In genomic region chr17:86198496-86199465, GRCm38 (mm10) we compare ENCODE assay signal across 19 mouse cellular contexts. TPM values are rescaled to one million over a fixed set of nuclear protein-coding genes. Genes with fewer than 3 reads are reported as not detected.
DNase-seq lines count a peak whose midpoint lies in the region; ATAC-seq and TF ChIP-seq lines count a peak whose summit lies in the region.
"Had no signal": no experiment of that assay in that cellular context is flagged by ENCODE, and none has a peak within 500 bp of the region (broad histone marks: within the 10 kb centered on the region; RNA-seq: fewer than 3 reads in every experiment).

No protein-coding gene starts in this region.

- H3K36me3 ChIP-seq in liver, adult 2 months (ENCODE audit: control insufficient read depth, insufficient read depth, low read length), result no peaks in the 10 kb centered on the region
- H3K36me3 ChIP-seq in liver, postnatal 0 days (replicated peaks; ENCODE audit: insufficient read depth, low read length), result no peaks in the 10 kb centered on the region
- no peaks in the 10 kb centered on the region for H3K36me3 ChIP-seq in kidney, embryonic 15.5 days
- H3K36me3 ChIP-seq in hindbrain, embryonic 11.5 days (ENCODE audit: control insufficient read depth, insufficient read depth, low read length), result no peaks in the 10 kb centered on the region
- H3K36me3 ChIP-seq: embryonic facial prominence, embryonic 12.5 days; hindbrain, embryonic 10.5 days; limb, embryonic 12.5 days; liver, embryonic 15.5 days; midbrain, embryonic 10.5 days; neural tube, embryonic 15.5 days had no signal

- H3K79me2 ChIP-seq in liver, adult 2 months (ENCODE audit: control insufficient read depth, insufficient read depth, low read length), result peaks cover 19% of the 10 kb centered on the region; the same call in 1 of the 2 replicates

- no peak overlapping the region for H3K4me3 ChIP-seq in liver, adult 2 months (ENCODE audit: insufficient read depth, low read depth, low read length)
- no peak overlapping the region for H3K4me3 ChIP-seq in liver, postnatal 0 days (ENCODE audit: low read depth, low read length)
- no peak overlapping the region for H3K4me3 ChIP-seq in kidney, embryonic 15.5 days (replicated peaks)
- no peak overlapping the region for H3K4me3 ChIP-seq in hindbrain, embryonic 11.5 days (ENCODE audit: low read depth, low read length)
- H3K4me3 ChIP-seq: embryonic facial prominence, embryonic 12.5 days; hindbrain, embryonic 10.5 days; left cerebral cortex, adult 2 months; limb, embryonic 12.5 days; liver, embryonic 15.5 days; midbrain, embryonic 10.5 days; neural tube, embryonic 15.5 days had no signal

- DNase-seq in adrenal gland, postnatal 10 days, result peak; percentile 30
- no peak for DNase-seq in adrenal gland, postnatal 4 days (ENCODE audit: low spot score in 2 of 2)
- peak; percentile 67 for DNase-seq in liver, adult 2 months (ENCODE audit: extremely low read depth, low read depth, low spot score)
- no peak for DNase-seq in liver, postnatal 0 days
- no peak for DNase-seq in embryo, embryonic 10.5 days (ENCODE audit: low spot score)
- no peak for DNase-seq in hindbrain, embryonic 11.5 days (ENCODE audit: low spot score)
- no peak for DNase-seq in layer of hippocampus, postnatal 10 days (ENCODE audit: low spot score in 2 of 2)
- DNase-seq: cerebellum, adult 11-12 months; gastrocnemius, postnatal 10 days; retina, postnatal 1 day; thymus, adult 18-20 months had no signal

- TF ChIP-seq EP300 in liver, postnatal 0 days (IDR thresholded peaks at IDR 0.05; ENCODE audit: low read depth), result no peak

- H3K27ac ChIP-seq in liver, adult 2 months (replicated peaks; ENCODE audit: insufficient read depth, low read depth, low read length), result no peak overlapping the region
- no peak overlapping the region for H3K27ac ChIP-seq in liver, postnatal 0 days (ENCODE audit: low read depth)
- H3K27ac ChIP-seq in kidney, embryonic 15.5 days, result 0 out of 2 replicates have a peak overlapping the region, but pooled peaks have one; percentile 0
- no peak overlapping the region for H3K27ac ChIP-seq in hindbrain, embryonic 11.5 days (ENCODE audit: low read depth, low read length)
- H3K27ac ChIP-seq: embryonic facial prominence, embryonic 12.5 days; hindbrain, embryonic 10.5 days; left cerebral cortex, adult 2 months; limb, embryonic 12.5 days; liver, embryonic 15.5 days; midbrain, embryonic 10.5 days; neural tube, embryonic 15.5 days had no signal

- H3K27me3 ChIP-seq in liver, adult 2 months (ENCODE audit: control insufficient read depth, insufficient read depth, low read length), result no peaks in the 10 kb centered on the region
- H3K27me3 ChIP-seq in liver, postnatal 0 days (ENCODE audit: insufficient read depth, low read length), result no peaks in the 10 kb centered on the region
- no peaks in the 10 kb centered on the region for H3K27me3 ChIP-seq in kidney, embryonic 15.5 days
- H3K27me3 ChIP-seq in hindbrain, embryonic 11.5 days (ENCODE audit: control insufficient read depth, insufficient read depth, low read length), result no peaks in the 10 kb centered on the region
- H3K27me3 ChIP-seq: embryonic facial prominence, embryonic 12.5 days; limb, embryonic 12.5 days; liver, embryonic 15.5 days; neural tube, embryonic 15.5 days had no signal

- ATAC-seq in liver, postnatal 0 days, result no peak
- ATAC-seq in kidney, embryonic 15.5 days (replicated peaks; ENCODE audit: low FRiP score), result no peak
- ATAC-seq in hindbrain, embryonic 11.5 days (ENCODE audit: low FRiP score), result no peak

- TF ChIP-seq POLR2A in liver, adult 2 months (IDR thresholded peaks at IDR 0.05; ENCODE audit: extremely low read depth, insufficient read depth, low read length), result no peak

- H3K4me1 ChIP-seq in liver, adult 2 months (ENCODE audit: control insufficient read depth, insufficient read depth, low read length), result peaks cover 21% of the 10 kb centered on the region
- H3K4me1 ChIP-seq in liver, postnatal 0 days (ENCODE audit: insufficient read depth), result peaks cover 4% of the 10 kb centered on the region
- H3K4me1 ChIP-seq in kidney, embryonic 15.5 days, result peaks cover 54% of the 10 kb centered on the region
- H3K4me1 ChIP-seq in hindbrain, embryonic 11.5 days (replicated peaks; ENCODE audit: control insufficient read depth, insufficient read depth, low read length), result no peaks in the 10 kb centered on the region
- H3K4me1 ChIP-seq: limb, embryonic 12.5 days; liver, embryonic 15.5 days; midbrain, embryonic 10.5 days had no signal

- no peak overlapping the region for H3K9ac ChIP-seq in liver, adult 2 months (ENCODE audit: low read depth, low read length)
- no peak overlapping the region for H3K9ac ChIP-seq in liver, postnatal 0 days (replicated peaks)
- no peak overlapping the region for H3K9ac ChIP-seq in kidney, embryonic 15.5 days
- no peak overlapping the region for H3K9ac ChIP-seq in hindbrain, embryonic 11.5 days (ENCODE audit: low read depth, low read length)
- H3K9ac ChIP-seq: embryonic facial prominence, embryonic 12.5 days; limb, embryonic 12.5 days; liver, embryonic 15.5 days; neural tube, embryonic 15.5 days had no signal

- TF ChIP-seq CTCF in liver, adult 2 months (IDR thresholded peaks at IDR 0.05; ENCODE audit: low read depth, low read length), result no peak
- TF ChIP-seq CTCF in liver, postnatal 0 days (IDR thresholded peaks at IDR 0.05; ENCODE audit: low read depth), result no peak

- H3K4me2 ChIP-seq in liver, postnatal 0 days (ENCODE audit: low read depth, low read length), result no peak overlapping the region
- no peak overlapping the region for H3K4me2 ChIP-seq in kidney, embryonic 15.5 days
- H3K4me2 ChIP-seq in hindbrain, embryonic 11.5 days (replicated peaks; ENCODE audit: low read depth, low read length), result no peak overlapping the region
- H3K4me2 ChIP-seq: embryonic facial prominence, embryonic 12.5 days; limb, embryonic 12.5 days; liver, embryonic 15.5 days; neural tube, embryonic 15.5 days had no signal

- no peaks in the 10 kb centered on the region for H3K9me3 ChIP-seq in liver, postnatal 0 days (ENCODE audit: low read length)
- no peaks in the 10 kb centered on the region for H3K9me3 ChIP-seq in kidney, embryonic 15.5 days (replicated peaks)
- H3K9me3 ChIP-seq in hindbrain, embryonic 11.5 days (ENCODE audit: control insufficient read depth, low read length), result no peaks in the 10 kb centered on the region
- H3K9me3 ChIP-seq: embryonic facial prominence, embryonic 12.5 days; hindbrain, embryonic 10.5 days; limb, embryonic 12.5 days; liver, embryonic 15.5 days; midbrain, embryonic 10.5 days; neural tube, embryonic 15.5 days had no signal

- 58% methylated on average over 16 of the region's 16 CpGs for WGBS in liver, adult 2 months
- WGBS in liver, postnatal 0 days (ENCODE audit: insufficient replicate concordance), result 80% methylated on average over 16 of the region's 16 CpGs
- 62% methylated on average over 16 of the region's 16 CpGs for WGBS in kidney, embryonic 15.5 days
- 89% methylated on average over 16 of the region's 16 CpGs for WGBS in hindbrain, embryonic 11.5 days

RNA-seq across cellular contexts. Expression of gene Prkce, which starts 31.2 kb away (rescaled TPM):
- 10 to 100 TPM; 22.8 to 31.8 TPM for total RNA-seq in adrenal gland, postnatal 10 days (2021)
- total RNA-seq in adrenal gland, postnatal 4 days (2021), result 10 to 100 TPM; 25.2 to 27.4 TPM
- total RNA-seq in liver, adult 2 months (2014; rRNA removed), result 6.4 and 7.2 TPM in 2 replicates
- polyA plus RNA-seq in liver, adult 2 months (2012; rRNA removed), result 1.7 and 2.0 TPM in 2 replicates
- polyA plus RNA-seq in liver, postnatal 0 days (2015; fragmentation: Nextera tagmentation; extraction: Ambion mirVana), result 1.9 and 2.0 TPM in 2 replicates
- 6.8 and 7.1 TPM in 2 replicates for polyA plus RNA-seq in kidney, embryonic 15.5 days (2015; fragmentation: Nextera tagmentation; extraction: Ambion mirVana)
- 7.3 and 7.4 TPM in 2 replicates for polyA plus RNA-seq in hindbrain, embryonic 11.5 days (2014; fragmentation: Nextera tagmentation; extraction: Ambion mirVana)
- total RNA-seq in layer of hippocampus, postnatal 10 days (2021), result 100 to 1,000 TPM; 315 to 338 TPM

RNA-seq across cellular contexts. Expression of gene Srbd1, which starts 53.8 kb away (rescaled TPM):
- 10 to 100 TPM; 17.3 to 18.3 TPM for total RNA-seq in adrenal gland, postnatal 10 days (2021)
- total RNA-seq in adrenal gland, postnatal 4 days (2021), result 10 to 100 TPM; 19.3 to 23.2 TPM
- total RNA-seq in liver, adult 2 months (2014; rRNA removed), result 12.8 and 20.9 TPM in 2 replicates
- polyA plus RNA-seq in liver, adult 2 months (2012; rRNA removed), result 2.1 and 2.6 TPM in 2 replicates
- 3.8 and 3.9 TPM in 2 replicates for polyA plus RNA-seq in liver, postnatal 0 days (2015; fragmentation: Nextera tagmentation; extraction: Ambion mirVana)
- 21.0 and 21.7 TPM in 2 replicates for polyA plus RNA-seq in kidney, embryonic 15.5 days (2015; fragmentation: Nextera tagmentation; extraction: Ambion mirVana)
- 10.3 and 12.6 TPM in 2 replicates for polyA plus RNA-seq in hindbrain, embryonic 11.5 days (2014; fragmentation: Nextera tagmentation; extraction: Ambion mirVana)
- total RNA-seq in layer of hippocampus, postnatal 10 days (2021), result 10 to 100 TPM; 14.6 to 14.8 TPM

Comparison
In these comparisons a context has a peak if more than half of its experiments do, and no peak if none do; other contexts are left out.
1. DNase-seq: peak in adrenal gland, postnatal 10 days (single experiment) and liver, adult 2 months (single experiment); none in adrenal gland, postnatal 4 days (0 of 2), liver, postnatal 0 days (single experiment), embryo, embryonic 10.5 days (single experiment), hindbrain, embryonic 11.5 days (single experiment) and layer of hippocampus, postnatal 10 days (0 of 2).
2. RNA of gene Prkce, which starts 31.2 kb away (total RNA-seq): 315 to 338 TPM in layer of hippocampus, postnatal 10 days; 22.8 to 31.8 TPM in adrenal gland, postnatal 10 days, 25.2 to 27.4 TPM in adrenal gland, postnatal 4 days and 6.4 to 7.2 TPM in liver, adult 2 months; every median in the first group is over 4 times any median in the second.